Mouse (Mus musculus) olfactory bulb, adult 2 months (tissue): ENCODE data around the gene Cpeb2. TPM values are rescaled to one million over a fixed set of nuclear protein-coding genes. Genes with fewer than 3 reads are reported as not detected.

Source experiments
- H3K27ac ChIP-seq: fragments of 200-500 bp; 2 replicates; pipeline ENCODE4 v1.5.1; 2012; ENCODE audit warnings: low read depth, low read length; ENCODE audit not compliant: insufficient read depth
- H3K4me1 ChIP-seq: fragments of 200-500 bp; 2 replicates; pipeline ENCODE4 v1.6.1; 2012; ENCODE audit warnings: low read length; ENCODE audit not compliant: control insufficient read depth, insufficient read depth
- H3K4me3 ChIP-seq: fragments of 200-500 bp; 2 replicates; pipeline ENCODE4 v1.5.1; 2012; ENCODE audit warnings: mild to moderate bottlenecking, low read depth, low read length, moderate library complexity; ENCODE audit not compliant: insufficient read depth
- CTCF ChIP-seq: fragments of 200-500 bp; IDR thresholded peaks from 2 replicates; pipeline ENCODE4 v1.5.1; 2012; ENCODE audit warnings: low read depth, mild to moderate bottlenecking, low read length, moderate library complexity; ENCODE audit not compliant: insufficient read depth
- POLR2A ChIP-seq: fragments of 200-500 bp; IDR thresholded peaks from 2 replicates; pipeline ENCODE4 v1.6.1; 2012; ENCODE audit warnings: mild to moderate bottlenecking, low read depth, low read length, moderate library complexity; ENCODE audit not compliant: insufficient read depth
- WGBS: fragments of 180-500 bp; shearing (Covaris S2); methylation state at CpG from one replicate; pipeline ENCODE4 v1.1.7; 2018; 5-methylcytosine and 5-hydroxymethylcytosine counted together
- polyA plus RNA-seq: library from polyadenylated mRNA; stranded (reverse); fragments of >200 nt; gene quantifications from 2 replicates; pipeline ENCODE4 v1.2.4, GENCODE M21; 2012; ENCODE audit warnings: low replicate concordance; ENCODE audit not compliant: missing spikeins, insufficient read depth, insufficient read length

Cpeb2 gene
- polyA plus RNA-seq, 1 experiment, result not detected

GRCm38 (mm10) chr5:43334469-43334868 is 101.5 kb downstream of the Cpeb2 start:
- no peak overlapping the region for H3K4me3 ChIP-seq
- H3K4me1 ChIP-seq, result peaks cover 3% of the 10 kb centered on the region
- H3K27ac ChIP-seq, result no peak overlapping the region
- 87% methylated on average over 2 of the region's 2 CpGs for WGBS
- TF ChIP-seq CTCF (no peak), POLR2A (no peak)

- TF ChIP-seq POLR2A (no peak), CTCF (no peak)
- peaks cover 3% of the 10 kb centered on the region for H3K4me1 ChIP-seq
- 96% methylated on average over 1 of the region's 1 CpGs for WGBS
- H3K4me3 ChIP-seq, result no peak overlapping the region
- no peak overlapping the region for H3K27ac ChIP-seq
These were observed 104.2 kb downstream of the Cpeb2 start for GRCm38 (mm10) chr5:43337212-43337611.

- TF ChIP-seq POLR2A, result no peak
- TF ChIP-seq CTCF, result no peak
- H3K27ac ChIP-seq, result no peak overlapping the region
- no peak overlapping the region for H3K4me3 ChIP-seq
- 36% methylated on average over 10 of the region's 10 CpGs for WGBS
- peaks cover 3% of the 10 kb centered on the region for H3K4me1 ChIP-seq
These were observed 106.0 kb downstream of the Cpeb2 start for GRCm38 (mm10) chr5:43338771-43339475.
